Mouse (Mus musculus) midbrain, embryonic 16.5 days (tissue): ENCODE data around the gene Gpr182. TPM values are rescaled to one million over a fixed set of nuclear protein-coding genes. Genes with fewer than 3 reads are reported as not detected.
"Not testable (repeated sequence)": the region's sequence is repeated elsewhere in the genome, so short reads cannot be mapped to it uniquely, and the experiment has no call there.

ENCODE experiments used
- ATAC-seq: fragments of 200-750 bp; cut with Nextera tagmentation; 2 replicates; pipeline ENCODE4 v1.8.0; 2017; ENCODE audit warnings: moderate TSS enrichment
- H3K27ac ChIP-seq: fragments of 300-500 bp; sonication (generic); 2 replicates; pipeline ENCODE4 v1.5.1; 2014; ENCODE audit warnings: mild to moderate bottlenecking, low read length, mixed read lengths
- H3K27me3 ChIP-seq: fragments of 300-500 bp; sonication (generic); 2 replicates; pipeline ENCODE4 v1.6.1; 2014; ENCODE audit warnings: low read depth, low read length, mixed read lengths; ENCODE audit not compliant: control insufficient read depth, insufficient read depth
- H3K36me3 ChIP-seq: fragments of 300-500 bp; sonication (generic); 2 replicates; pipeline ENCODE4 v1.6.1; 2014; ENCODE audit warnings: mild to moderate bottlenecking, low read length, moderate library complexity, mixed read lengths; ENCODE audit not compliant: control insufficient read depth, insufficient read depth
- H3K4me1 ChIP-seq: fragments of 300-500 bp; sonication (generic); 2 replicates; pipeline ENCODE4 v1.6.1; 2014; ENCODE audit warnings: mild to moderate bottlenecking, low read length, mixed read lengths; ENCODE audit not compliant: control insufficient read depth, insufficient read depth
- H3K4me2 ChIP-seq: fragments of 300-500 bp; sonication (generic); 2 replicates; pipeline ENCODE4 v1.6.1; 2014; ENCODE audit warnings: mild to moderate bottlenecking, low read length, mixed read lengths
- H3K4me3 ChIP-seq: fragments of 300-500 bp; sonication (generic); 2 replicates; pipeline ENCODE4 v1.5.1; 2014; ENCODE audit warnings: low read depth, mild to moderate bottlenecking, low read length, moderate library complexity, mixed read lengths
- H3K9ac ChIP-seq: fragments of 300-500 bp; sonication (generic); 2 replicates; pipeline ENCODE4 v1.6.1; 2014; ENCODE audit warnings: low read depth, low read length, mixed read lengths
- H3K9me3 ChIP-seq: fragments of 300-500 bp; sonication (generic); replicated peaks from 2 replicates; pipeline ENCODE4 v1.6.1; 2014; ENCODE audit warnings: mild to moderate bottlenecking, low read length, mixed read lengths; ENCODE audit not compliant: control insufficient read depth, poor library complexity, severe bottlenecking
- WGBS: fragments of 180-500 bp; shearing (Covaris S2); extraction: QIAGEN DNeasy Blood & Tissue Kit; methylation state at CpG from one replicate; pipeline ENCODE4 v1.1.7; 2014; 5-methylcytosine and 5-hydroxymethylcytosine counted together
- polyA plus RNA-seq: library from polyadenylated mRNA; unstranded; fragments of >200 nt; fragmentation: Nextera tagmentation; extraction: Ambion mirVana; gene quantifications from 2 replicates; pipeline ENCODE4 v1.2.1, GENCODE M21; 2015

Gene Gpr182
- polyA plus RNA-seq: 1.1 and 1.7 TPM in 2 replicates

DNA sequence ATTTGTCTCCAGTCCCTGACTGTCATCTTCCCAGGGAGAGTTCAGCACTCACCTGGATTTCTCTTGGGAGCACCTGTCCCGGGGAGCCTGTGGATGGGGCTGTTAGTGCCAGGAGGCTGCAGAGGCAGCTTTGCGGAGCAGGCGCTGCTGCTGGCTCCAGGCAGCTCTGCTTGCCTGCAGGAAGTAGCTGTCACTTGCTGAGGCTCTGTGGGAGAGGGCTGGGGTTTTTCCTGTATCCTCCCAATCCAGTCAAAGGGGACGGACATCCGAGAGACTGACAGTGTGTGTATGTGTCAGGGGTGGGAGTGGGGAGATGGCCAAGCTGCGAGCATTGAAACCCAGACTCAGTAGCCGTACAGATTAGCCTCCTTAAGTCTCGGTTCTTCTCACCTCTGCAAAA is at the start of gene Gpr182:
Gene Gpr182 (minus strand): TSS at position 185 of the 400 bp plus-strand sequence.
- 65% methylated on average over 8 of the region's 8 CpGs for WGBS
- Histone ChIP-seq H3K36me3 (peaks cover 13% of the 10 kb centered on the region), H3K27me3 (no peaks in the 10 kb centered on the region), H3K9ac (no peak within 1 kb of the TSS), H3K9me3 (no peaks in the 10 kb centered on the region), H3K27ac (no peak within 1 kb of the TSS), H3K4me1 (no peaks in the 10 kb centered on the region), H3K4me3 (no peak within 1 kb of the TSS; the same call in 1 of the 2 replicates), H3K4me2 (peak within 1 kb of the TSS; percentile 29)
- ATAC-seq: no peak

DNA sequence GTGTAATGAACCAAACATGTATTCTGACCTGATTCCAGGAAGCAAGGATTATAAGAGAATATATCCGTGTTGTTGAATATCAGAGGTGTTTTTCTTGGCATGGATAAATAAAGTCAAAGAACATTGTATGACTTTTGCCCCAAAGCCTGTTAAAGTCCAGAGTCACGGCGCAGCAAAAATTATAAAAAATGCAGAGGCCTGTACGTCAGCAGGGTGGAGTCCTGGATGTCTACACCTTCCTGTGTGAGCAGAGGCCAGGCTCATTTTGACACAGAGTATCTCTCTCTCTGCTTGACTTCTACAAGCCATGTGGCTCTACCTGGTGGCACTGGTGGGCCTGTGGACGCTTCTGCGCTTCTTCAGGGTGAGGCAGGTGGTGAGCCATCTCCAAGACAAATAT is 49.4 kb upstream of the Gpr182 start, which contains the start of gene Rdh16:
Gene Rdh16 (plus strand): TSS at position 262 of the 400 bp plus-strand sequence.
- ATAC-seq: no peak
- Histone ChIP-seq H3K9me3 (no peaks in the 10 kb centered on the region), H3K36me3 (no peaks in the 10 kb centered on the region), H3K4me3 (no peak within 1 kb of the TSS), H3K27me3 (no peaks in the 10 kb centered on the region), H3K27ac (no peak within 1 kb of the TSS), H3K4me1 (no peaks in the 10 kb centered on the region), H3K9ac (no peak within 1 kb of the TSS), H3K4me2 (no peak within 1 kb of the TSS)
- WGBS: 92% methylated on average over 6 of the region's 6 CpGs

DNA sequence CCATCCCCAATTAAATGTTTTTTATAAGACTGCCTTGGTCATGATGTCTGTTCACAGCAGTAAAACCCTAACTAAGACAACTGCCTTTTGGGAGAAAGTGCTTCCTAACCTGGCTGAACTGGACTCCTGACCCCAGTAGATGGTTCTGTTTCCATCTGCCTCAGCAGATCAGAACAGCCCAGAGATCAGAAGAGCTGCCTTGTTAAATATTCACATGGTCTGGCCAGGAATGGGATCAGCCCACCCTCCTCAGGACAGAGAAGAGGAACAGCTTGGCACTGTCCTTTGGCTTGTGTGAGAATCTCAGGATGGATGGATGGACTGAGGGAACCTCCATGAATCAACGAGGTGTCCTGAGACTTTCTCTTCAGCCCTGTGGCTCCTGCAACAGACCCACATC is 47.8 kb upstream of the Gpr182 start:
- Histone ChIP-seq H3K9ac (no peak overlapping the region), H3K4me3 (no peak overlapping the region), H3K4me2 (no peak overlapping the region), H3K36me3 (no peaks in the 10 kb centered on the region), H3K27ac (no peak overlapping the region), H3K4me1 (no peaks in the 10 kb centered on the region), H3K9me3 (no peaks in the 10 kb centered on the region), H3K27me3 (no peaks in the 10 kb centered on the region)
- WGBS: 72% methylated on average over 1 of the region's 1 CpGs
- no peak for ATAC-seq

DNA sequence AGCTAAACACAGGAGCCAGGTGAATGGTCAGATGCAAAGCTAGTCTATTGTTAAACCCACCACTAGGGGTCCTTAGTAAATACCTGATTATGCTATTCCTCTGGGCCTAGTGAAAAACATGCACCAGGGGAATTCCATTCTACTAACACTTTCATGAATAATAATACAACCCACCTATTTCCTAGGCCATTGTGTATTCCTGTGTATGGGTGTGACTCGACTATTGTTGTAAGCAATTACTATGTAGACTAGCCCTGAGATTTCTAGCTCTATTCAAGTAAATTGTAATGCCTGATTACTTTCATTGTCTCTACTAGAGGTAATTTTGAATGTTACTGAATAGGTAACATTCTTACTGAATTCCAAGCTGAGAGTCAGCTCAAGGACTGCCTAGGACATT is 33.9 kb upstream of the Gpr182 start:
- not testable (repeated sequence) for H3K4me3 ChIP-seq, H3K9me3 ChIP-seq, H3K36me3 ChIP-seq, H3K4me1 ChIP-seq, ATAC-seq, H3K4me2 ChIP-seq, H3K9ac ChIP-seq, H3K27ac ChIP-seq, H3K27me3 ChIP-seq
- 81% methylated on average over 1 of the region's 1 CpGs for WGBS

DNA sequence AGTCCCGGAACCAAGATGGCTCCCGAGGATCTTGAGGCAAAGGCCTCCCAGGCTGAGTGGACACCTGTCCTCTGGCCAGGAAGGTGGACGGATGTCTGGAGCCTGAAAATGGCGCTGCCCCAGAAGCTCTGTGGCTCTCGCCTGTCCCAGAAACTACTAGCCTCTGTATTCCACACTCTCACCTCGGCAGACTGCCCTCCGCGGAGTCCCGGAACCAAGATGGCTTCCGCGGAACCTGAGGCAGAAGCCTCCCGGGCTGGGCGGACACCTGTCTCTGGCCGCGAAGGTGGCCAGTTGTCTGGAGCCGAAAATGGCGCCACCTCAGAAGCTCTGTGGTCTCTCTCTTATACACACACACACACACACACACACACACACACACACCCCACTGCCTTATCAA is 30.8 kb upstream of the Gpr182 start:
- H3K4me3 ChIP-seq, ATAC-seq, H3K36me3 ChIP-seq, H3K9me3 ChIP-seq, H3K27ac ChIP-seq, H3K9ac ChIP-seq, H3K27me3 ChIP-seq, H3K4me2 ChIP-seq, H3K4me1 ChIP-seq: not testable (repeated sequence)
- WGBS: 95% methylated on average over 17 of the region's 17 CpGs

DNA sequence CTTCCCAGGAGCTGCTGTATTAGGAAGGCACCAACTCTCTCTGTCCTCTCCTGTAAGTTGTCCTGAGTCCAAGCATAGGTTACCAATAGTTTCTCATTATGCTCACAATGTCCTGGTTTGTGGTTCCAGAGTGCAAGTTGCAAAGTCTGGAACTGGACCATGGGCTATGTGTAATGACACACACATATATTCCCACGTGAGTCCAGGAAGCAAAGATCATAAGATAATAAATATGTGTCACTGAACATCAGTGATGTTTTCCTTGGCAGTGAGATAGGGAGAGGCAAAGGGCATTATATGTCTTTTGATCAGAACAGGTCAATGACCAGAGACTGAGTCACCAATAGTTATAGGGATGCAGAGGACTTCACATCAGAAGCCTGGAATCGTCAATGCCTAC is 24.5 kb upstream of the Gpr182 start, which contains the start of gene Rdh9:
Gene Rdh9 (plus strand): TSS at position 376 of the 400 bp plus-strand sequence.
- Histone ChIP-seq H3K4me3 (no peak within 1 kb of the TSS), H3K9me3 (no peaks in the 10 kb centered on the region), H3K27me3 (no peaks in the 10 kb centered on the region), H3K4me2 (no peak within 1 kb of the TSS), H3K36me3 (no peaks in the 10 kb centered on the region), H3K27ac (no peak within 1 kb of the TSS), H3K9ac (no peak within 1 kb of the TSS), H3K4me1 (no peaks in the 10 kb centered on the region)
- 87% methylated on average over 2 of the region's 2 CpGs for WGBS
- ATAC-seq: no peak

DNA sequence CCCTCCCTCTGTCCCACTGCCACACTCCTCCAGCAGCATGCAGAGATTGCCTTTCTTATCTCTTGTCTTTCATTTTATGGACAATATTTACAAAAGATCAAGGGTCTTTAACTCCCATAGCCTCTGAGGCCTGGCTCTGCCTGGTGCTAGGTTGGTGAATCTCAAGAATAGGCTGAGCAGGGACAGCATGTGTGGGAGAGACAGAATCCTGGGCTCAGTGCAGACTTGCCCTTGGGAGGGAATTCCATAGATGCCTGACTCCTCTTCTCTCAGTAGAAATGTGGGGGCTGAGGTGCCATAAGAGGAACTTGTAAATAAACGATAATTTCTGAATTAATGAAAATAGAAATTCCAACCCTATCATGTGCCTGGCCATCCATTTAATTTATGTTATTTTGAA is 15.0 kb upstream of the Gpr182 start:
- WGBS: 88% methylated on average over 1 of the region's 1 CpGs
- Histone ChIP-seq H3K9ac (no peak overlapping the region), H3K36me3 (no peaks in the 10 kb centered on the region), H3K27ac (no peak overlapping the region), H3K4me1 (no peaks in the 10 kb centered on the region), H3K4me3 (no peak overlapping the region), H3K27me3 (no peaks in the 10 kb centered on the region), H3K9me3 (no peaks in the 10 kb centered on the region), H3K4me2 (no peak overlapping the region)
- ATAC-seq: no peak

DNA sequence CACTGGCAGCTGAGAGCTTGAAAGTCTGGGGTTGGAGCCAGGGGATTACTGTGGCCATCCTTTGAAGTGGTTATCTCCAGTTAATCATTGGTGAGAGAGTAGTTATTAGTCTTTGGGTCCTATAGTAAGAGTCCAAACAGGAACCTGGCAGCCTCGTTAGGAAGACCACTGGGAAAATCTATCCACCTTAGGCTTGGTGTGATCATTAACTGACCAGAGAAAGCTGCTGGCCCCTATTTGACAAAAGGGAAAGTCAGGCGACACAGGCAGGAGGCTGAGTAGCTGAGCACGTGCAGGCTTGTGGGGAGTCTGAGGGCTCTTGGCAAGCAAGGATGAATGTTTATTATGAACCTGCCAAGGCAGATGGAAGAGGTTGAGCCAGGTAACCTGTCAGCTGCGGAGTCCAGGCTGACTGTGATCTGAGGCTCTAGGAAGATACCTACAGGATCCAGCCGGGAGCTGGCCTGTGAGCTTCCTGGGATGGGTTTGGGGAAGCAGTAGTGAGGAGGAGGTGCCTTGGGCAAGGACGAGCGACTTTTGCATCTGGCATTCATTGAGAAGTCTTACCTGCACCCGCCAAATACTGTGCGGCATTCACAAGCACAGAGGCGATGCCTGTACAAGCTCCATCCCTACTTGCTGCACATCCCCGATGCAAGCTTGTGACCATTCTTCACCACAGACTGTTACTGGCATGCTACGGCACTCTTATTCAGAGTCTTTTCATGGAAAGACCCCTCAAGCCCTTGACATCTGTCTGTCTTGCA is 12.6 kb upstream of the Gpr182 start:
- Histone ChIP-seq H3K27ac (no peak overlapping the region), H3K4me1 (no peaks in the 10 kb centered on the region), H3K27me3 (no peaks in the 10 kb centered on the region), H3K9me3 (no peaks in the 10 kb centered on the region), H3K4me3 (no peak overlapping the region), H3K9ac (no peak overlapping the region), H3K4me2 (no peak overlapping the region), H3K36me3 (no peaks in the 10 kb centered on the region)
- WGBS: 69% methylated on average over 12 of the region's 12 CpGs
- no peak for ATAC-seq

DNA sequence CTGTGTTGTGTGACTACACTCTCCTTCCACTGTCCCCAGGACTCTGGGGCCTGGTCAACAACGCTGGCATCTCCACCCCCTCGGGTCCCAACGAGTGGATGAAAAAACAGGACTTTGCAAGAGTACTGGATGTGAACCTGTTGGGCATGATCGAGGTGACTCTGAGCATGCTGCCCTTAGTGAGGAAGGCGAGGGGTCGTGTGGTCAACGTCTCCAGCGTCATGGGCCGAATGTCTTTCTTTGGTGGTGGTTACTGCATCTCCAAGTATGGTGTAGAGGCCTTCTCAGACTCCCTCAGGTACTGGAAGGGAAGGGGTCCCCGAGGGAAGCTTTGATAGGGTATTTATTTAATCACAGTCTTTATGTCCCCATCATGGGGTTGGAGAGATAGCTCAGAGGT is 11.4 kb upstream of the Gpr182 start:
- ATAC-seq, H3K4me2 ChIP-seq, H3K36me3 ChIP-seq, H3K4me3 ChIP-seq, H3K27me3 ChIP-seq, H3K9me3 ChIP-seq, H3K4me1 ChIP-seq, H3K9ac ChIP-seq, H3K27ac ChIP-seq: not testable (repeated sequence)
- WGBS: 91% methylated on average over 10 of the region's 10 CpGs
